Mouse (Mus musculus): ENCODE results near the gene Gm13090. TPM values are rescaled to one million over a fixed set of nuclear protein-coding genes. Genes with fewer than 3 reads are reported as not detected.

The Gm13090 gene
- not detected for total RNA-seq (2021)

GRCm38 (mm10) chr4:151089270-151089669, at the start of gene Gm13090:
Gene Gm13090, plus strand, starts transcription at chr4:151089570.
- no peak for DNase-seq
- intact Hi-C loops (cut with DNase I): loop anchor here (5.0 kb wide), 1 partner anchor 48 kb away; no protein-coding TSS in a partner anchor

- intact Hi-C loops (cut with DNase I): no loop called here
- DNase-seq: no peak
Measured at GRCm38 (mm10) chr4:151041506-151041905, 47.9 kb upstream of the Gm13090 start.

- intact Hi-C loops (cut with DNase I): no loop called here
- no peak for DNase-seq
Measured at GRCm38 (mm10) chr4:151043281-151043680, 46.1 kb upstream of the Gm13090 start.

GRCm38 (mm10) chr4:151044037-151044943, 45.1 kb upstream of the Gm13090 start, which contains the start of gene Per3:
Gene Per3, minus strand, starts transcription at chr4:151044665.
- peak; percentile 94 for DNase-seq
- intact Hi-C loops (cut with DNase I): no loop called here

- DNase-seq: no peak
- intact Hi-C loops (cut with DNase I): no loop called here
Measured at GRCm38 (mm10) chr4:151044944-151045570, 44.3 kb upstream of the Gm13090 start.

- intact Hi-C loops (cut with DNase I): no loop called here
Measured at GRCm38 (mm10) chr4:151046524-151046923, 42.8 kb upstream of the Gm13090 start.

GRCm38 (mm10) chr4:151051162-151051561, 38.2 kb upstream of the Gm13090 start:
- intact Hi-C loops (cut with DNase I): no loop called here

More at GRCm38 (mm10) chr4:151046524-151046923, 42.8 kb upstream of the Gm13090 start:
- no peak for DNase-seq

GRCm38 (mm10) chr4:151057347-151058321, 31.7 kb upstream of the Gm13090 start, which contains the start of gene Vamp3:
Gene Vamp3, minus strand, starts transcription at chr4:151057963.
- intact Hi-C loops (cut with DNase I): no loop called here
- peak; percentile 100 for DNase-seq

More at GRCm38 (mm10) chr4:151051162-151051561, 38.2 kb upstream of the Gm13090 start:
- no peak for DNase-seq

- intact Hi-C loops (cut with DNase I): no loop called here
- DNase-seq: no peak
Measured at GRCm38 (mm10) chr4:151058634-151059033, 30.7 kb upstream of the Gm13090 start.

- no peak for DNase-seq
- intact Hi-C loops (cut with DNase I): no loop called here
Measured at GRCm38 (mm10) chr4:151059566-151059965, 29.8 kb upstream of the Gm13090 start.

- DNase-seq: no peak
- intact Hi-C loops (cut with DNase I): loop anchor here (1.0 kb wide), 1 partner anchor 10 kb away; no protein-coding TSS in a partner anchor
Measured at GRCm38 (mm10) chr4:151068751-151069150, 20.6 kb upstream of the Gm13090 start.

GRCm38 (mm10) chr4:151070962-151071361, 18.4 kb upstream of the Gm13090 start:
- intact Hi-C loops (cut with DNase I): loop anchor here (5.0 kb wide), 1 partner anchor 71 kb away; no protein-coding TSS in a partner anchor
- no peak for DNase-seq

- intact Hi-C loops (cut with DNase I): loop anchor here (5.0 kb wide), 1 partner anchor 69 kb away; no protein-coding TSS in a partner anchor
- DNase-seq: peak; percentile 80
Measured at GRCm38 (mm10) chr4:151073108-151073744, 16.1 kb upstream of the Gm13090 start.

- DNase-seq: no peak
- intact Hi-C loops (cut with DNase I): loop anchor here (5.0 kb wide), 1 partner anchor 67 kb away; no protein-coding TSS in a partner anchor
Measured at GRCm38 (mm10) chr4:151074817-151075216, 14.6 kb upstream of the Gm13090 start.

GRCm38 (mm10) chr4:151081355-151081754, 8.0 kb upstream of the Gm13090 start:
- intact Hi-C loops (cut with DNase I): no loop called here
- DNase-seq: no peak

- intact Hi-C loops (cut with DNase I): no loop called here
- no peak for DNase-seq
Measured at GRCm38 (mm10) chr4:151081977-151082376, 7.4 kb upstream of the Gm13090 start.

- DNase-seq: no peak
- intact Hi-C loops (cut with DNase I): no loop called here
Measured at GRCm38 (mm10) chr4:151083027-151083426, 6.3 kb upstream of the Gm13090 start.

GRCm38 (mm10) chr4:151087358-151087757, 2.0 kb upstream of the Gm13090 start:
- DNase-seq: no peak
- intact Hi-C loops (cut with DNase I): loop anchor here (5.0 kb wide), 1 partner anchor 50 kb away; no protein-coding TSS in a partner anchor

GRCm38 (mm10) chr4:151088819-151089218, 551 bp upstream of the Gm13090 start:
- intact Hi-C loops (cut with DNase I): loop anchor here (5.0 kb wide), 1 partner anchor 48 kb away; no protein-coding TSS in a partner anchor

More at GRCm38 (mm10) chr4:151088819-151089218, 551 bp upstream of the Gm13090 start:
- DNase-seq: peak; percentile 59
